Mouse (Mus musculus) CD4-positive, CD25-positive, alpha-beta regulatory T cell, adult 4 months (primary cell): ENCODE results near the gene Dand5. TPM values are rescaled to one million over a fixed set of nuclear protein-coding genes. Genes with fewer than 3 reads are reported as not detected.

Source experiments
- ATAC-seq: one replicate; pipeline ENCODE4 v1.8.0; 2017
- polyA plus RNA-seq, 2 experiments: library from polyadenylated mRNA; unstranded; fragments of 100-300 nt; shearing (Covaris generic); gene quantifications; one replicate each; pipeline ENCODE4 v1.2.1; 2017

The Dand5 gene
- polyA plus RNA-seq, 2 experiments from 2014 or later: 4.9 to 7.6 TPM

DNA sequence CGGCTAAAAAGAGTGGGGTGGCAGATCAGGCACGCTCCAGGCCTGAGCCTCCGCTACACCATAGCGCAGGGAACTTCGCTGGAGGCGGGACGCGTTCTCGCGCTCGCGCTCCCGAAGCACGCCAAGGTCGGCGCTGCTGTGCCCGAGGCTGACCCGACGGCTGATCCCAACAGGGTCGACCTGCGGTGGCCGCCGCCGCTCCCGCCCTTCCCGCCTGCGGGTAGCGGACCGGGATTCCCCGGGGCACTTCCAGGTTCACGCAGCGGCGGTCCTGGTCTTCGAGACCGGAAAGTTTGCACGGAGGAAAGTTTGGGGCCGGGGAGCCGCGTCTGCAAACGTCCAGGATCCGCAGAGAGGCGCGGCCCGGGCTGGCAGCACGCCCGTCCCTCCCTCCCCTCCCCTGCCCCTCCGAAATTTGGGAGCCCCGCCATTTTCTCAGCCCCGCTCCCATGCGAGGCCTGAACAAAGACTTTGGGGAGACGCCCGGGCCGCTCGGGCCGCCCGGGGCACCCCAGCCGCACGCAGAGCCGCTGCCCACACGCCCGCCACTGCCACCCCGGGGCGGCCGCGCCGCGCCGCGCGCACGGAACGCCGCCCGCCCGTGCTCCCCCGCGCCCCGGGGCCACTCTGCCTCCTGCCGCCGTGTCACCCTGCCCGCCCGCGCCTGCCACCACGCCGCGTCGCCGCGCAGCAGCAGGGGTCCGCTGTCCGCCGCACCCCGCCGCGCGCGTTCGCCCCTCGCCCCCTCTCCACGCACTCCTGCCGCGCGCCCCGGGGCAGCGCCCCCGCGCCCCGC, 23.3 kb downstream of the Dand5 start:
- no peak for ATAC-seq

DNA sequence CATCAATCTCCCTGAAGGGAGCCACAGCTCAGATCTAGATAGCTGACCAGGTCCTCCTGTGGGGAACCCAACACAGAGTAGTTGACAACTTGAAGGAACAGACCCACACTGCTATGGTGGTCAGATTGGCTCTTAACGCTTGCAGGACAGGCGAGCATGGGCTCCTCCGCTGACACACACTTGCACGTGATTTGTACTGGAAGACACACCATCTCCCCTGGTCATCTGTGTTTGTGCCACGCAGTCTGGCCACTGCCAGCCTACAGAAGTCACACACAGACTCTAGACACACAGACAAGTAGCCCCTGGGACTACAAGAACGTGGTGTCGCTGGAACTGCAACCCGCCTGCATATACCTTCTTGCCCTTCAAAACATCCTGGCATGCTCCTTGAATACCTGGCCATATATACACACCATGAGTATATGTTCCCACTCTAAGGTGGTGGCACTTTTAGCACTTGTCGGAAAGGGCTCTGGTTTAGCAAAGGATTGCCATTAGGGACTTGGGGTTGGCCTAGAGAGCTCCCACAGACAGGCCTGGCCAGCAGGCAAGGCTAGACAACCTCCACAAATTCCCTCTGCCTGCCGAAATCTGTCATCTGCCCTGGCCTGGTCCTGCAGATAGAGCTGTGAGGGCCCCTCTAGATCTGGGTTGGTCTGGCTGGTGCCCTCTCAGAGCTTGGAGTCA, 24.0 kb downstream of the Dand5 start:
- ATAC-seq: no peak

DNA sequence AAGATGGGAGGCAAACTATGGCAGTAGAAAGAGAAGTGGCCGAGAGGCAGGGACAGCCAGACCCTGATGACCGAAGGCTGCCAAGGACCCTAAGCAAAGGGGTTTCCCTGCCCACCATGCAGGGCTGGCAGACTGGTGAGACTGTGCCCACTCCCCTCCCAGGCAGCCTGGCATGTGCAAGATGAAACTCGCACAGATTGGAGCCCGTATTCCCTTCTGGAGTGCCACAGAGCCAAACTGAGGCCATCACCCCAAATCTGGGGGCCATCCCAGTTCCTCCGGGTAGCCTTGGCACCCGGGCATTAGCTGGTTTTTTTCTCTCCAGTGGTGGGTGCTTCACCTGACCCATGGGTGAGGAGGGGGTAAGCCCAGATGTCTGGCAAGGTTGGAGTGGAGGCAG, 24.7 kb downstream of the Dand5 start:
- no peak for ATAC-seq

DNA sequence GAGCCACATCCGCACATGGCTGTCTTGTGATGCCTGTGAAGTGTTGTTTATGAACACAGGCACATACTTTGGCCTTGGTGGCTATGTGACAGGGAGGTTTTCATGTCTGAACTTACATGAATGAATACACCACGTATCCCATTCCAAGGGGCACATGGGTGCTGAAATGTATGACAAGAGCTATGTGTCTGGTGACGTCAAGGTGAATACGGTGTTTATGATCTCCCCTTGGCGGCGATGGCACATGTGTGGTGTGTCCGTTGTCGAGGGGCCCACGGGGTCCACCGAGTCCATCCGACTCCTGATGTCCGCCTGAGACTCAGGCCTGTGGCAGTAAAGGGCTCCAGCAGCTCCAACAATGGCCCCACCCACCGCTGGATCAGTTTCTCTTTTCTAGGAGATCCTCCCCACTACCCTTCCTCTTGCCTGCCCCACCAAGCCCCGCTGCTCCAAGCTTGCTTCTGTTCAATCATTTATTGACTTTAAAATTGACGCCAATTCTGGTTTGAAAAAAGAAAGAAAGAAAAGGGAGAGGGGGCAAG, 25.3 kb downstream of the Dand5 start:
- no peak for ATAC-seq

DNA sequence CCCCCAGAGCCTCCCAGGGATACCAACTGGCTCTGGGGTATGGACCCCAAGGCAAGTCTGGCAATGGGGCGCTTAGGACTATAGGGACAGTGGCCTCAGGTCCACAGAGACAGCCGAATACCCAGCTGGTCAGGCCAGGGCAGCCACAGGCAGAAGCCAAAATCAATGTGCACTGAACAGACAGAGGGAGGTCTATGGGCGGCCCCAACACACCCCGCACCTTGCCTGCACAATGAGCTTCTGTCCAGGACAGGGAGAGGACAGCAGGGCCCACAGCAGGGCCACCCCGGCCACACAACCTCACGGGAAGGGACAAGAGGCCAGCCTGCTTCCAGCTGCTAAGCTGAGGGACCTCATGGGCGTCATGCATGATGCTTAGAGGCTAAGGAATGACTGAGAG, 28.1 kb downstream of the Dand5 start:
- no peak for ATAC-seq

DNA sequence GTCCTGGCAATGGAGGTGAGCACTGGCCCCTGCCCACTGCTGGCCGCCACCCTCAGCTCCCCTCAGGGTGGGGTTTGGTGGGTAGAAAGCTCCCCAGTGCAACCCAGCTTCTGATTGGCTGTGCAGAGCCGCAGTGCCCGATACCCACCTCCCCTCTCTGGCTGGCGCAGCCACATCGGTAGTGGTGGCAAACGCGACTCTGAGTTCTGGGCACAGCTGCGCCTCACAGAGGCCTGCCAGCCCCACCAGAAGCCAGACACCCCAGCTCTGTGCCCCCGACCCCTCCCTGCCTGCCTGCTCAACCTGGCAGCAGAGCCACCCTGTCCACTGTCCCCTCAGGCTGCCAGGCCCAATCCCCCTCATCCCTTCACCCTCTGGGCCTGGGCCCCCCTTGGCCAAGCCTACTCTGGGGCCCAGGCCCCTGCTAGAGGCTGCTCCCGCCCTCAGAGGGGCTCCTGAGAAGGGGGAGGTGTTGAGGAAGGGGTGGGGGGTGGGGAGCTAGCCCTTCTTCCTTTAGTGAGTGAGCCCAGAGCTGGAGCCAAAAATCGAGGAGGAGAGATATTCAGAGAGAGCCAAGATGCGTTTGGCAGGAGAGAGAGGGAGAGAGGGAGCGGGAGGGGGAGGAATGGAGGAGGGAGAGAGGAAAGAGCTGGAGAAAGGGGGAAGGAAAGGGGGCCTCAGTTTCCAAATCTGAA, 28.7 kb downstream of the Dand5 start:
- ATAC-seq: no peak

DNA sequence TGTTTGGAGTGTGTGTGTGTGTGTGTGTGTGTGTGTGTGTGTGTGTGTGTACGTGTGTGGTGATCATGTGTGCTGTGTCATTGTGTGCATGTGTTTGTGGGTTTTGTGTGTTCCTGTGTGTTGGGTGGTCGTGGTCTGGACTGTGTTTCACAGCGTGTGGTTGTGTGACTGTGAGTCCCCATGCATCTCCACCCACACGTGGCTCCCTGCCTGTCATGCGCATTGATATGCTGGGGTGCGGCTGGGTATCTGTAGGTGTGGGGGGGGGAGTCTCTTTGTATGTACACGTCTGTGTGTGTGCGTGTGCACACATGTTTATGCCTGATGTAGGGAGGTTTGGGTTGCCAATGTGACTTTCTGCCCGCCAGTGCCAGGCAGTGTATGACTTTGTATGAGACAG, 29.5 kb downstream of the Dand5 start:
- no peak for ATAC-seq

DNA sequence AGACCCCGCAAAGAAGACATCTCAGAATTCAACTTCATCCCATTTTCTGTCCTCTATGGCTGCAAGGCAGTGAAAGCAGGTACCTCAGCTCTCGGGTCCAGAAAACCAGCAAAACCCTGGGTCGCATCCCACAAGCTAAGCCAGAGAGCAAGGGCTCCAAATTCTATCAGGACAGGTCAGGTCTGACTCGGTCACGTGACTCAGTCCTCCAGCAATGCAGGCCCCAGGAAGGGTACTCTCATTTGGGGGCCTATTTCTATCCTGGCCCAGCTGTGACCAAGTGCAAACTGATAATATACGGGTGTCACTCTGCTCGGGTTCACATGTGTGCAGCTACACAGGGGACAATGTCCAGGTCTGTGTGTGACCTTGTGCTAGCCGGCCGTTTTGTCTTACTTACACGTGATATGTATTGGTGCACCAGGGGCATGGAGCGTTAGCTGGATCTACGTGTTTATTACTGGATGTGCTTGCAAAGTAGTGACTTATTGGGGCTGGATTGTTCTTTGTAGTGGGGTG, 30.1 kb downstream of the Dand5 start:
- ATAC-seq: no peak

DNA sequence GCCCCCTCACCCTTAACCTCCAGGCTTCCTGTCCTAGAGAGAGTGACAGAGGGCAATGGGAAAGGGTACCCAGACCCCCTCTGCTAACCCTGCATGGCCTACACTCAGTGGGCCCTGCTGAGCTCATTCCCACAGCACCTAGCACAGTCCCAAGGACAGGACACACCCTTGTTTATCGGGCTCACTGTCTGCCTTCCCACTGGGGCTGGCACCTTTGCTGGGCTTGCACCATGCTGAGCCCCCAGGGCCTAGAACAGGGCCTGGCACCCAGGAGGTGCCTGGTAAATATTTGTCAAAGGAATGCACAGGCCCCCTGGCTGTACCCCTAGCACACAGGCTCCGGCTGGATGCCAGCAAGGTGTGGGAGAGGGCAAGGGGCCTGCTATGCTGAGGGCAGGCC, 32.1 kb downstream of the Dand5 start:
- ATAC-seq: no peak

DNA sequence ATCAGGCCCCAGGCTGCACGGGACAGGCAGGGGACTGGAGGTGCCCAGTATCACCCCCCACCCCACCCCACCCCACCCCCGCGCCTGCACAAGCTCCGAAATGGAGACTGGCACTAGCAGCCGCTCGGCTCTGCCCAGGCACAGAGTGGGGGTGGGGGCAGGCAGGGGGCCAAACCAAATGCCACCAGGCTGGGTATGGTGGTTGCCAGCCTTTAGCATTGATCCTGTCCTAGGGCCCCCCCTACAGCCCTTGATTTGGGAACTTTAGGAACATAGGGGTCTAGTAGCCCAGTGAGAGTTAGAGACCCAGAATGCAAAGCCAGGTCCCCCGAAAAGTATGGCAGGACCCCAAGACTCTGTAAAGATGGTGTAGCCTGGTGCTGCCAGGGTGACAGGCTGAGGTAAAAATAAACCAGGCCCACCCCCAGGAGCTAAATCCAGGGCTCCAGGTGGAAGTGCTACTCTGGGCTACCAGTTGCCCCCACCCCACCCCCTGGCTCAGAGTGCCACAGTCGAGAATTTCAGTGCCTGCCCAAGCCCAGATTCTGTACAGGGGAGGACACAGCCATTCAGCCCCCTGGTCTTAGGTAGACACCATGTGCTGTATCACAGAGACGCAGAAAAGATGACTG, 32.7 kb downstream of the Dand5 start:
- no peak for ATAC-seq

DNA sequence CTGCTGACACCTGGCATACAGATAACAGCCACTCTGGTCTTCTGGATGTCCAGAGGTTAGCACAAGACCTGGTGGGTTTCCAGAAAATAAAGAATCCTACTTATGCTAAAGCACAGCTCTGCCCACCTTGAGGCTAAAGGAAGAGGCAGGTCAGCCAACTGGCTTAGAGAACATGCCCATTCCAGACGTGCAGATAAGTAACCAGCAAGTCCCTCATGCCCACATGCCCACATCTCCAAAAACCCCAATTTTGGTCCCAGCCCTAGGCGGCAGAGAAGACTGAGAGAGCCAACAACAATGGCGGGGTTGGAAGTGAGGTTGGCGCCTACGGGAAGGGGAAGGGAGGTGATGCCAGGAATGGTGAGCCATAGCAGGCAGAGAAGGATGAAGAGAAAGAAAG, 33.3 kb downstream of the Dand5 start:
- ATAC-seq: no peak

DNA sequence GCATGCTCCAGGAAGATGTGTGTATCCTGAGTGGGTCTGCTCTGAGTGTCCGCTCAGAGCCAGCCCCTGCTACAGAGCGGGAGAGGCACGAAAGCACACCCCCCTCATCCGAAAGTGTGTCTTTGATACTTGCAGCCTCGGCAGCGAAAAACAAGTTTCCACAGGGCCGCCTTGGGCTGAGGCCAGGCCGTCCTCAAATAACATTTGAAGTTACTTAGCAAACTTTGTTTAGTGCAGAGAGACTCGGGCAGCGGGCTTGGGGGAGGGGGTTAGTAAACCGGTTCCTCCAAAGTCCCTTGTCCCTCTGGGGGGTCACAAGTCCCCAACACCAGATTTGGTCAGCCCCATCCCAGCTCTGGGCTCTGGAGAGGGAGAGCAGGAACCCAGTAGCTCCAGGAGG, 33.7 kb downstream of the Dand5 start:
- ATAC-seq: no peak

DNA sequence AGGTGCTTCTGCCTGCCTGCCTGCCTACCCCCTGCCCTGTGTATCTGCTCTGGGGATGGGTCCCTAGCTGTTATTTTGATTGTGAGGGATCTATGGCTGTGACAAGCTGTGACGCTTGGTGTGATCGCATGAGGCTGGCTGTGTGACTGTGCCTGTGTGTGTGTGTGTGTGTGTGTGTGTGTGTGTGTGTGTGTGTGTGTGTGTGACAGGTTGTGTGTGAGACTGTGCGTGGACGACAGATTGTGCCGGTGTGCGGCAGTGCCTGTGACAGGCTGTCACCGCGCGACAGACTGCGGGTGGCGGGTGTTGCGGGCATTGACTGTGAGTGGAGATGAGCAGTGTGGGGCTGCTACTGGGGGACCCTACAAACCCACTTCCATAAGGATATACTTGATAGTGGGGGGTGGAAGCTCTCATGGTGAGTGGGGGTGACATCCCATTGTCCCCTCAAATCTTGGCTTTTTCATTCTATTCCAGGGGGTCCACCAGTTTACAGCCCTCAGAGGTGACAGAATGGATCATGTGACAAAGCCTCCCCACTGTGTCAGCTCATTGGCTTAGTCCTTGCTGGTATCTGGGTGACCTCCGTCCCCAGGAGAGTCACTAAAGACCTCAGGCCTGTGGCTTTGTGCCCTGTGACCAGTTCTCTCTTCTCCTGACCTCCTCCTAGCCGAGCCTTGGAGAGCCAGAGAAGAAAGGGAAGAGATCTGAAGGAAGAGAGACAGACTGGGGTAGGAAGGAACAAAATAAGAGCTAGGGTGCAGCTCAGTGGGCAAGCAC, 34.9 kb downstream of the Dand5 start:
- ATAC-seq: no peak

DNA sequence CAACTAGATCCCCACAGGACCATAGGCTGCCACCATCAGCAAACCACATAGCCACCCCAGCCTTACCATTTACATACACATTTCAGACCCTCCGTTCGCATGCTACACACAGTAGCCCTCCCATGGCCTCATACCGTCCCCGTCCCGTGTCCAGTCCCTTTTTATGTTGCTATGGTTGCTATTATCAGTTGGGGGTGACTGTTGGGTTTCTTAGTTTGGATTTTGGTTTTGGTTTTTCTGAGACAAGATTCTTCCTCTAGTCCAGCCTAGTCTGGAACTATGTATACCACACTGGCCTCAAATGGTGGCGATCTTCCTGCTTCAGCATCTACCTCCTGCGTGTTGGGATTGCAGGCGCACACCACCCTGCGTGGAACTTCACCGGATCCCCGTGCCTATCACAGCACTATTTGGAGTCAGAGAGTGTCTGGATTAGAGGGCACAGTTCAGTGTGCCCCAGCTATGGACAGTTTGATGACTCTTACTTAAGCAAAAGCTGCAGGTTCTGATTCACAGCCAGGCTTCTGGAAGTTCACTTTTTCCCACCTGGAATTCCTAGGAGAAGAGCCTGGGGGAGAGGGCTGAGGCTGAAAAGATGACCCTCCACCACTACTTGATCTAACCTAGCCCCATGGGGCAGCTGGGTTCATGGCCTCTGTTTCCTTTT, 35.7 kb downstream of the Dand5 start:
- ATAC-seq: no peak

DNA sequence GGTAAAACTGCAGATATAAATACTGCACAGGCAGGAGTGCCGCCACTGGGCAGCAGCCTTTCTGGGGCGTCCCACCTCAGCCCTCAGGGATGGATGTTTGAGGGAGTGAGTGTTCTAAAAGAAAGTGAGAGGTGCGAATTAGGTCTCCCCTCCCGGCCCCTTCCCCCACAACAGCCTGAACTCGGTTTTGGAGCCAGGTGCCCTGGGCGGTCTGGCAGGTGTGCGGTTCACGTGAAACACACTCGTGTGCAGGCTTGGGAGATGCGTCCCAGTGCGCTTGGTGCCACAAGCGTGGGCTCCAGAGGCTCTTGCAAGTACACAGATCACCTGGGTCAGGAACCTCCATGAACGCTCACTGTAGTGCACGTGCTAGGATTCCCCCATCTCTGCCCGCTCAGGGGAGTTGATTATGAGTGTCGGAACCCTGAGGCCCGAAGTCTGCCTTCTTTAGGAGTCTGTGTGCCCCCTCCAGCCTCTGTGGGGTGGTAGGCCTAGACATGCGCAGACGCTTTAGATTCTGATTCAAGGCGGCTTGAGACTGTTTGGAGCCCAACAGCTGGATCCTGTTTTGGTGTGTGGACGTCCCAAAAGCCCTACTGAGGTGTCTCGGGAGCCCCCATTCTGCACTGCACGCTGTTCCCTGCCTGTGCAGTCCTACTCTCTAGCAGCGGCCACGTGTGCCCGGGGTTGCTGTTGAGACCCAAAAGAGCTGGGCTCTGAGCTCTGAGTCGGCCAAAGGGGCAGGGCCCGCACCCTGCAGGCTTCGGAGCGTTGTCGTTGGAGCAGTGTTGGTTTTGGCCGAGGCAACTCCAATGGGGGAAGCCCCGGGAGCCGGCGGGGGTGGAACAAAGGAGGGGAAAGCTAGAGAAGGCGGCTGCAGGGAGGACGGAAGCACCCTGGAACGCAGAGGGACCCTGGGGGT, 36.6 kb downstream of the Dand5 start:
- no peak for ATAC-seq

DNA sequence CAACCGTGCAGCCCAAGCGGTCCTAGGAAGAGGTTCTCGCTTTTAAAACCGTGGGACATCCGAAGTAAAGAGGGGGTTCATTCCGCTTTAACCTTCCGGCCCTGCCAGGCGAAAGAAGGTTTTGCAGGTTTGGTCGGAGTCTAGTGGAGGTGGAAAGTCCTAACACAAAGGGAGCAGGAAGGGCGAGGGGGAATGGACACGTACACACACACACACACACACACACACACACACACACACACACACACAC, 37.2 kb downstream of the Dand5 start:
- ATAC-seq: no peak

DNA sequence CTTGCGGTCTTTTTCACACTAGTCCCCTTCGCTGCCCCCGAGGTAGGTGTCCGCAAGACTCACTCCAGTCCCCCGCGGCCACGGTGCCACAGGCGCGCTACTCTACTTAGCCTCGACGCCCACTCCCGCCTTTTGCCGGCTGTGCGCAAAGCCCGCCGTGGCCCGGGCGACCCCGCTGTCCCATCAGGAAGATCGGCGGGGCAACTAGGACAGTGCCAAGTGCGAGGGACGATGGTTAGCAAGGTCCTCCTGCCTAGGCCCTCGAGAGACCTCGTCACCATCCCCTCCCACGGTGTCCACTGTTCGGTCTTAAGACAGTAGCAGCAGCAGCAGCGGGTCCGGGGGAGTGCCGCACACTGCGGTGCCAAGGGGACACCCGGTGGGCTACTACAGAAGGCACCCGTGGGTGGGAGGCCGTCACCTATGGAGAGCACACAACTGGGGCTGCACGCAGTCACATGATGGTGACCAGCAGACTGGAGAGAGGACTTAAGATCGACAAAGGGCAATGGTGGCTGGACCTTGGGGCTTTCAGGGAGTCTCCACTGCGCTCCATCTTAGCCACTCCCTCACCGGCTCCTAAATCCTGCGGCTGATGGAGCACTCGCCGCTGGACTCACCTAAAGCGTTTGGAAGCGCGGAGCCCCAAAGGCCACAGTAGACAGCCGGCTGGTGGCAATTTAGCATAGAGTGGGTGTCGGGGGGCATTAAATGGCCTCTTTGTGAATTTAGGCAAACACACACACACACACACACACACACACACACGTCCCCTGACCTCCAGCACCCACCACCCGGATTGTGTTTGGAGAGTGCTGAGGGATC, 37.7 kb downstream of the Dand5 start:
- ATAC-seq: no peak

DNA sequence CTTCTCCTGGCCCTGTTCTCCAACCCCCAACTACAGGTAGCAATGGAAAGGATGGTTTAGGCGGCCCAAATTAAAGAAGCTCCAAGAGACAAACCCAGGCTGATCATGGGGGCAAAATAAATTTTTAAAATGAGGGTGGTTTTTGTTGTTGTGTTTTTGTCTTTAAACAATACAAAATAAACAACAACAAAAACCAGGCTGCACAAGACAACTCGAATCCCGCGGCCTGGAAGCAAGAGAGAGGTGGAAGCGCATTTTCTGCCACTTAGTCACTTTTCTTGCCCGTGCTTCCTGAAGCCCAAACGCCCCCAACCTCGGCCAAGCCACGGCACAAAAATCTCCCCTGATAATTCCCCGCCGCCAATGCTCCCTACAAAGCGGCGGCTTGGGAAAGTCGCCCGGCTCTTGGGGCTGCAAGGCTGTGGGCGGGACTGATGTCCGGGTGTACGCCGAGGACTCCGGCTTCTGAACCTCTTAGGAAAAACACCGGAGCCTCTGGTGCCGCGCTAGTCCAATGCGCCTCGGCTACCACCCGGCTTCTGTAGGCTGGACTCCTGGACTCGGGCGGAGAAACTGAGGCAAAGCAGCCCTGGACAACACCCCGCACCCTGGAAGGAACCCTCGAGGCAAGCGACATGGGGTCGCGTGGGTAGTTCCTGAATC, 38.6 kb downstream of the Dand5 start:
- no peak for ATAC-seq
